Mouse (Mus musculus) E14TG2a.4 (cell line): ENCODE measurements around the gene Mmp20.

Experiments used
- H3K27me3 ChIP-seq: 2 replicates; pipeline ENCODE4 v1.6.1; 2014; ENCODE audit warnings: low read length, control low read depth; ENCODE audit not compliant: insufficient read depth
- H3K36me3 ChIP-seq: 2 replicates; pipeline ENCODE4 v1.6.1; 2014; ENCODE audit warnings: low read length, control low read depth; ENCODE audit not compliant: insufficient read depth
- H3K4me1 ChIP-seq: replicated peaks from 2 replicates; pipeline ENCODE4 v1.6.1; 2014; ENCODE audit warnings: low read depth, low read length, control low read depth
- H3K4me3 ChIP-seq: replicated peaks from 2 replicates; pipeline ENCODE4 v1.5.1; 2014; ENCODE audit warnings: mild to moderate bottlenecking, low read length
- H3K9me3 ChIP-seq: 2 replicates; pipeline ENCODE4 v1.6.1; 2014; ENCODE audit warnings: low read length, control low read depth
- CTCF ChIP-seq: conservative IDR thresholded peaks from 2 replicates; pipeline ENCODE4 v1.5.1; 2014; ENCODE audit warnings: low read length
- NANOG ChIP-seq: IDR thresholded peaks from 2 replicates; pipeline ENCODE4 v1.6.1; 2014; ENCODE audit warnings: borderline replicate concordance, low read length, mixed read lengths
- POU5F1 ChIP-seq: IDR thresholded peaks from 2 replicates; pipeline ENCODE4 v1.6.1; 2014; ENCODE audit warnings: low read length, borderline replicate concordance

The Mmp20 gene

GRCm38 (mm10) chr9:7672985-7673384 lies 45.0 kb downstream of the Mmp20 start:
- no peak overlapping the region for H3K4me3 ChIP-seq
- TF ChIP-seq POU5F1: no peak
- TF ChIP-seq NANOG: no peak
- TF ChIP-seq CTCF: no peak
- H3K9me3 ChIP-seq: no peaks in the 10 kb centered on the region

DNA sequence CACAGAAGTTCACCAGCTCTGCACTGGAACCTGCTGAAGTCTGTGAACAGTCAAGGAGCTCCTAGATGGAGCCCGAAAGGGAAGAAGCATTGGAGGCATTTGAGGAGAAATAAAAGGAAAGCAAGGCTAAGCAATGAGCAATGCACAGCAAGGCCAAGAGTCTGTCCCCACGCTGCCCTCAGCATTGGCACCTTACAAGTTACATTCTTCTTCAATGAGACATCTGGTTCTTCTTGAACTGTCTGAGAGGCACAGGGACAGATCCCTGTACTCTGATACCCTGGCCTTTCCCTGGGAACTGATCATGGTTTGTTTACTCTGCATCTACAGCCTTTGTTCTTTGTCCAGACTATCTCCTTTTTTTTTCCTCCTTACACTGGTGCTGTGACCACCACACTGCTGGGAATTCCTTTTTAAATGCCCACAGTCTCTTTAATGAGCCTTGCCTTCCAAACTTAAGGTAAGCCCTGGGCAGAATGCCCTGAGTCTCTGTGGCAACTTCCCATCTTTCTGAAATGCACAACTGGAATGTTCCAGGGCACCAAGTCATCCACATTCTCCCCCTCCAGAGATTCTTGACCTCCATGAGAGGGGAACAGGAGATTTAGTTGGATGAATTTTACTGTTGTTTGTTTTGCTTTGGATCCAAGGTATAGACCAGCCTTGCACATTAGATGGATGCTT lies 50.3 kb downstream of the Mmp20 start:
- H3K27me3 ChIP-seq: no peaks in the 10 kb centered on the region
- no peak overlapping the region for H3K4me3 ChIP-seq
- no peaks in the 10 kb centered on the region for H3K36me3 ChIP-seq
- peaks cover 18% of the 10 kb centered on the region for H3K9me3 ChIP-seq
- no peaks in the 10 kb centered on the region for H3K4me1 ChIP-seq
- TF ChIP-seq POU5F1 (no peak), NANOG (no peak), CTCF (no peak)

More at GRCm38 (mm10) chr9:7672985-7673384, 45.0 kb downstream of the Mmp20 start:
- H3K4me1 ChIP-seq: no peaks in the 10 kb centered on the region
- H3K27me3 ChIP-seq: no peaks in the 10 kb centered on the region
- no peaks in the 10 kb centered on the region for H3K36me3 ChIP-seq

GRCm38 (mm10) chr9:7682081-7682618 lies 54.1 kb downstream of the Mmp20 start:
- H3K4me1 ChIP-seq: no peaks in the 10 kb centered on the region
- H3K36me3 ChIP-seq: no peaks in the 10 kb centered on the region
- H3K4me3 ChIP-seq: no peak overlapping the region
- H3K9me3 ChIP-seq: peaks cover 18% of the 10 kb centered on the region
- no peaks in the 10 kb centered on the region for H3K27me3 ChIP-seq
- TF ChIP-seq CTCF (no peak), POU5F1 (no peak), NANOG (no peak)

DNA sequence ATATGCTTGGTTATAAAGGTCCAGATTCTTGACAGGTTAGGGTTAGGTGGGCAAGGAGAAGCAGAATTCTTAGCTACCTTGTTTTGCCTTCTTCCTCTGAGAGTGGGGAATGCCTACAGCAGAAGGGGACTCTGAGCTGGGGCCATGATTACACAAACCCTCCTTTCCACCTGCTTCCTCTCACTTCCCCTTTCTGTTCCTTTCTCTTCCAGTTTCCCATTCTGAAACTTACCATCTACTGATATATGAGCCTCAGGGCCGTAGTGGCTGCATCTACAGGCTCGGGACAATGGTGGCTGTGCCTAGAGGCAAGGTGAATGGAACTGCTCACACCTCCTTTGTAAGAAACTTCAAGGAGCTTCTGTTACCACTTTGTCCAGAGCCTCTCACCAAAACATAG lies 58.0 kb downstream of the Mmp20 start:
- no peak overlapping the region for H3K4me3 ChIP-seq
- H3K36me3 ChIP-seq: no peaks in the 10 kb centered on the region
- H3K9me3 ChIP-seq: no peaks in the 10 kb centered on the region
- H3K4me1 ChIP-seq: no peaks in the 10 kb centered on the region
- H3K27me3 ChIP-seq: no peaks in the 10 kb centered on the region
- TF ChIP-seq POU5F1: no peak
- no peak for TF ChIP-seq NANOG
- no peak for TF ChIP-seq CTCF

DNA sequence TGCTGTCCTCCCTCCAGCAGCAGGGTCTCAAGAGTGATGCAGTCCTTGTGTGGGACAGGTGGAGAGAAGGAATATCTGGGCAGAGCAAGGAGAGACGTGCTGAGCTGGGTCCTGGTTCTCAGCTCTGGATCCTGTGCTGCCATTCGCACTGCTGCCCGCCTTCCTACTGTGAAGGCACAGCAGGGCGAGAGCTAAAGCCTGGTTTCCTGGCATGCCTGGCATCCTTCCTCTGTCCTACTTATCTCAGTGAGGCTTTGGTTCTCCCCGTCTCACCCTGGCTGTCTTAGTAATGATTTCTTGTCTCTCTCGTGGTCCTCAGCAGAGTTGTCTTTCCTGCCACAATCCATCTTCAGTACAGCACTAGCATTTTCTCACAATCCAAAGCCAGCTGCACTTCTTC lies 61.8 kb downstream of the Mmp20 start:
- Histone ChIP-seq H3K4me1 (no peaks in the 10 kb centered on the region), H3K36me3 (no peaks in the 10 kb centered on the region), H3K9me3 (no peaks in the 10 kb centered on the region), H3K27me3 (no peaks in the 10 kb centered on the region), H3K4me3 (no peak overlapping the region)
- TF ChIP-seq POU5F1 (no peak), CTCF (no peak), NANOG (no peak)

DNA sequence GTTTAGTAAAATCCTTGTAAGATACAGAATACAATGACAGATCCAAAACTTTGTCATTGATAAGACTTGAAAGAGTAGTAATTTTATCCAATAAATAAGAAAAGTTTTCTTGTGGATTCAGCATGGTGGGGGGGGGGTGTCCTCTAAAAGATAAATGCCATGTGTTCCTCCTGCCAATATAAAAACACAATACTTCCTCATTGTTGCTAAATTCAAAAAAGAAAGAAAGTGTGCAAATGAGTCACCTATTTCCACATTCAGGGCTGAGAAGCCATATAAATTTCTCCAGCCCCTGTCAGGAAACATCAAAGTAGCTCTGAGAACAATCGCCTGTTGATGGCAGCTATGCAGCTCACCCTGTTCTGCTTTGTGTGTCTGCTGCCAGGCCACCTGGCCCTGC lies 63.8 kb downstream of the Mmp20 start, which contains the start of gene Mmp7:
Gene Mmp7 (plus strand): TSS at position 301 of the 400 bp plus-strand sequence.
- Histone ChIP-seq H3K27me3 (no peaks in the 10 kb centered on the region), H3K9me3 (no peaks in the 10 kb centered on the region), H3K4me1 (no peaks in the 10 kb centered on the region), H3K4me3 (no peak within 1 kb of the TSS), H3K36me3 (no peaks in the 10 kb centered on the region)
- no peak for TF ChIP-seq POU5F1
- TF ChIP-seq NANOG: no peak

DNA sequence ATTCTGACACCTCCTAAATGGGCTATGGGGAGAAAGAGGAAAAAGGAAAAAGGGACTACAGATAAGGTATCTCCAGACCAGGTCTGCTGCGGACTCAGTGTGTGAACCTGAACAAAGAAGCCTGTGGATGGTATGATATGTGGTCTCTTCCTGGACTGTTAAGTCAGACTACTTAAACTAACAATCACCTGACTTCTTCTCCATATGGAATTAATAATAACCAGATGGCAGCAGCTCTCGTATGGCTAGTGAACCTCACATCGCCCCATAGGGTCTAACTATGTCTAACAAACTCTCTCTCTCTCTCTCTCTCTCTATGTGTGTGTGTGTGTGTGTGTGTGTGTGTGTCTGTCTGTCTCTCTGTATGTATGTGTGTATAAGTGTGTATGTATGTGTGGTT lies 65.9 kb downstream of the Mmp20 start:
- Histone ChIP-seq H3K36me3 (no peaks in the 10 kb centered on the region), H3K27me3 (no peaks in the 10 kb centered on the region), H3K9me3 (no peaks in the 10 kb centered on the region), H3K4me3 (no peak overlapping the region), H3K4me1 (no peaks in the 10 kb centered on the region)
- TF ChIP-seq CTCF (no peak), POU5F1 (no peak), NANOG (no peak)

- Histone ChIP-seq H3K36me3 (no peaks in the 10 kb centered on the region), H3K27me3 (no peaks in the 10 kb centered on the region), H3K9me3 (no peaks in the 10 kb centered on the region), H3K4me3 (no peak overlapping the region), H3K4me1 (no peaks in the 10 kb centered on the region)
- TF ChIP-seq CTCF (no peak), NANOG (no peak), POU5F1 (no peak)
Measured at GRCm38 (mm10) chr9:7695646-7696045, 67.6 kb downstream of the Mmp20 start.
